Mouse (Mus musculus): ENCODE data around the gene Ep300. TPM values are rescaled to one million over a fixed set of nuclear protein-coding genes. Genes with fewer than 3 reads are reported as not detected.

The Ep300 gene
- 10 to 100 TPM; 35.4 to 51.9 TPM for total RNA-seq (2021)

- intact Hi-C loops (cut with DNase I) = loop anchor here (1.0 to 5.0 kb wide), 3 partner anchors 70 to 183 kb away; partner anchors contain the start of genes St13 and Xpnpep3
- DNase-seq (ENCODE audit: low spot score) = peak; percentile 94
Observed at GRCm38 (mm10) chr15:81584913-81585745, at the start of gene Ep300. TSS of gene Ep300 (plus strand) at chr15:81585351.

DNA sequence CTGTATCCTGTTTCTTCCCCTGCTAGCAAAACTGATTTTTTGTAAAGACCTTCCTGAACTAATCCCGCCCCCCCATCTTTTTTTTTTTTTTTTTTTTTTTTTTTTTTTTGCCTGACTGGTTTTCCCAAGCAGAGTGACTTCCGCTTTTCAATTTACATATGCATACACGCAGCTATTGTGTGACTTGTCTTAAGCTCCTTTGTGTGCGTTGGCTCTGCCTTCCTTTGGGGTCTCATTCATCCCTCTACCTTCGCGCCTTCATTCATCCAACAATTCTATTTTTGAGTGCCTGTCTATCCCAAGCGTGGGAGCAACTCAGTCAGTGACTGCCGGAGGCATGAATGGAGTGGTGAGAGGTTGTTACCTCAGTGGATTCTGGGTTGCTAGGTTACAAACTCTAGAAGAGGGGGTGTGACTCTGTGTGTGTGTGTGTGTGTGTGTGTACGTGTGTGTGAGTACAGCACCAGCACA, 49.2 kb upstream of the Ep300 start:
- intact Hi-C loops (cut with DNase I) = no loop called here
- no peak for DNase-seq (ENCODE audit: low spot score)

DNA sequence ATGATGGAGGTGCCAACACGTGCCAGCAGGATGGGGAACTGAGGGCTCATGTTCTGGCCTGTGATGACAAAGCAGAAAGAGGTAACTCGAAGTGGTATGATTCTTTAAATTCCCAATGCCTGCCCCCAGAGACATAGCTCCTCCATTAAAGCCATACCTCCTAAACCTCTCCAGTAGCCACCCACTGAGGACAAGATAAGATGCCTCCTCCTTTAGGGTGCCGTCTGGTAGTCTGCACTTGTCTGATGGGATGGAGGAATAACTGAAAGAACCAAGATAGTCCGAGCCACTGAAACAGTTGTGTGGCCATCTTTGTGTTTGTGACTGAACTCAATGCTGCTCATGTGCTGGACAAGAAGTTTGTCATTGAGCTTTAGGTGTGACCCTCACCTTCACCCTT, 47.0 kb upstream of the Ep300 start:
- DNase-seq (ENCODE audit: low spot score) = no peak

GRCm38 (mm10) chr15:81539560-81539959, 45.6 kb upstream of the Ep300 start:
- no peak for DNase-seq (ENCODE audit: low spot score)
- intact Hi-C loops (cut with DNase I) = no loop called here

More for the DNA sequence above, 47.0 kb upstream of the Ep300 start:
- intact Hi-C loops (cut with DNase I) = no loop called here

- DNase-seq (ENCODE audit: low spot score) = no peak
- intact Hi-C loops (cut with DNase I) = no loop called here
Observed at GRCm38 (mm10) chr15:81544916-81545315, 40.2 kb upstream of the Ep300 start.

DNA sequence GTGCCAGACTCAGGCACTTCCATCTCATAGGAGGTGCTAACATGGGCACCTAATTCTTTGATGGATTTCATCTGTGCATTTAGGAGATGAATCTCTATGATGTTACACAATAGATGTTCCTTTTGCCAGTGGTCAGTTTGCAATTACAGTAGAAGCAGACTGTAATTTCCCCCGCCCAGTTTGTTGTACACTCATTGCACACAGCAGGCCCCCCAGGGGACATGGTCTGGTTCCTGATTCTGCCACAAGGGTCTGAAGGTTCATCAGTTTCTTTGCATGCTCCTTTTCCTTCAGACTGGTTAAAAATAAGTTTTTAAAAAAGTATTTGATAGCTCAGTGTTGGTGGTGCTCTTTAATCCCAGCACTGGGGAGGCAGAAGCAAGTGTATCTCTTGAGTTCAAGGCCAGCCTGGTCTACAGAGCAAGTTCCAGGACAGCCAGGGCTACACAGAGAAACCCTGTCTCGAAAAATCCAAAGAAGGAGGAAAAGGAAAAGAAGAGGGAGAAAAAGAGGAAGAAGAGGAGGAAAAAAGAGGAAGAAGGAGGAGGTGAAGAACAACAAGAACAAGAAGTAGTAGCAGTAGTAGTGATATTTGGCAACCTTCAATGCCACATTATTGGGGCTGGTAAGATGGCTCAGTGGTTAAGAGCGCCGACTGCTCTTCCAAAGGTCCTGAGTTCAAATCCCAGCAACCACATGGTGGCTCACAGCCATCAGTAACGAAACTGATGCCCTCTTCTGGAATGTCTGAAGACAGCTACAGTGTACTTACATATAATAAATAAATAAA, 39.6 kb upstream of the Ep300 start:
- intact Hi-C loops (cut with DNase I) = no loop called here
- no peak for DNase-seq (ENCODE audit: low spot score)

GRCm38 (mm10) chr15:81553455-81553854, 31.7 kb upstream of the Ep300 start:
- DNase-seq (ENCODE audit: low spot score) = no peak
- intact Hi-C loops (cut with DNase I) = no loop called here

DNA sequence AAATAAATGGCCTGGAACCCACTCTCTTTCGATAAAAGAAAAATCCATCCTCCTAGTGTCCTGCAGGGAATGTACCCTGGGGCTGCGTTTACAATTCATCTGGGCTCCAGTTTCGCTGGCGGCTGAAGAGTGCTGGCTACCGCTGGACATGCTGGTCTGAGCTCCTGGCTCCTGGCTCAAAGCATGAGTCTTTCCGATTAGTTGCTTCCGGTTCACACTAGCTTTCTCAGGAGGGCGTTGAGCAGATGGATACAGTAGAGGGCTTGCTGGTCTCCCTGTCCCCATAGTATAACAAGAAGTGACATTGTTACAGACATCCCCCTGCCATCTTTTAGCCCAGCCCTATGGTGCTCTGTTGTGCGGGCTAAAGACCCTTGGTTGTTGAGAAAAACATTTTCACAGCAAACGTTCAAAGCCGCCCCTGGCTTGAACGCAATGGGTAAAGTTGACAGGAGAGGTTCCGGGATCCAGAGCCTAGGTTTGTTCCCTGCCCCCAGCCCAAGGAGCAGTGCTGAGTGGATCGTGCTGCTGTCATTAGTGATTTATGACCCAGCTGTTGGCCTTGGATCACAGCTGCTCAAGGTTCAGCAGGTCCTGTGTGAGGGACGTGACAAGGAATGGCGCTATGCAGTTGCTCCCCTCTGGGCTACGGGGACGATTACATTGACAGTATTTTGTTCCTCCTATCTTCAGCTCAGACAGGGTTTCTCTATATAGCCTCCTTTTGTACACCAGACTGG, 30.4 kb upstream of the Ep300 start:
- intact Hi-C loops (cut with DNase I) = no loop called here
- DNase-seq (ENCODE audit: low spot score) = peak; percentile 2

GRCm38 (mm10) chr15:81555986-81556385, 29.2 kb upstream of the Ep300 start:
- intact Hi-C loops (cut with DNase I) = no loop called here

GRCm38 (mm10) chr15:81561501-81561900, 23.6 kb upstream of the Ep300 start:
- intact Hi-C loops (cut with DNase I) = no loop called here
- DNase-seq (ENCODE audit: low spot score) = no peak

More at GRCm38 (mm10) chr15:81555986-81556385, 29.2 kb upstream of the Ep300 start:
- no peak for DNase-seq (ENCODE audit: low spot score)

DNA sequence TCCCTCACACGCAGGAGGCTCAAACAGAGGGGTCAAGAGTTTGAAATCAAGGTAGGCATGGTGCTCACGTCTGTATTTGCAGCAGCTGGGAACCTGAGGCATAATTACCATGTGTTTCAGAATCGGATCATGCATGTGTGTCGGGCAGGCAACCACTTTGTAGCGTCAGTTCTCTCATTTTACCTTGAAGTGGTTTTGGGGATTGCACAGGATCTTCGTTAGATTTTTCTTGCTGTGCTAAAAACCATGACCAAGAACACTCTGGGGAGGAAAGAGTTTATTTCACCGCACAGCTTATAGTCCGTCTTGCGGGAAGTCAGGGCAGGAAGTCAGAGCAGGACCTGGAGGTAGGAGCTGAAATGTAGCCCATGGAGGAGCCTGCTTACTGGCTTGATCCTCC, 23.2 kb upstream of the Ep300 start:
- intact Hi-C loops (cut with DNase I) = no loop called here
- no peak for DNase-seq (ENCODE audit: low spot score)

- DNase-seq (ENCODE audit: low spot score) = no peak
- intact Hi-C loops (cut with DNase I) = no loop called here
Observed at GRCm38 (mm10) chr15:81562491-81563488, 22.4 kb upstream of the Ep300 start.

DNA sequence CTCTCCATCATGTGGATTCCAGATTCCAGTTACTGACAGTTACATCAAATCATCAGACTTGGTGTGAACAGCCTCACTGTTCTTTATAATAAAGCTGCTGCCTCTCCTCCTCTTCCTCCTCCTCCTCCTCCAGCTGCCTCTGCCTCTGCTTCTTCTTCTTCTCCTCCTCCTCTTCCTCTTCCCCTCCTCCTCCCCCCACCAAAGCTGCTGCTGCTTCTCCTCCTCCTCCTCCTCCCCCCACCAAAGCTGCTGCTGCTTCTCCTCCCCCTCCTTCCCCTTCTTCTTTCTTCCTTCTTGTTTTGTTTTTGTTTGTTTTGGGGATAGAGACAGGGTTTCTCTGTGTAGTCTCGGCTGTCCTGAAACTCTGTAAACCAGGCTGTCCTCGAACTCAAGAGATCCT, 17.1 kb upstream of the Ep300 start:
- no peak for DNase-seq (ENCODE audit: low spot score)
- intact Hi-C loops (cut with DNase I) = no loop called here

DNA sequence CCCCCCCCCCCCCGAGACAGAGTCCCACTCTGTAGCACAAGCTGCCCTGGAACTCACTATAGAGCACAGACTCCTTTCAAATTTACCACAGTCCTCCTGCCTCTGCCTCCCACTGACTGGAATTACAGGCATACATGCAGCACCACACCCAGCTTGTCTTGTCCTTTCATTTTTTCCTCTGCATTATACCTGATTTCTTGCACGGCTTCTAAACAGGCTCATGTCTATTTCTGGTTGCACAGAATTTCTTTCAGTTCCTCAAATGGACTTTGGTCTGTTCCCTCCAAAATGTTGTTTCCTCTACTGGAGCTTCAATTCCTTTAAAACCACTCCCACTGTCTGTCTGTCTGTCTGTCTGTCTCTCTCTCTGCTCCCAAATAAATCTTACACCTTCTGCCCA, 16.6 kb upstream of the Ep300 start:
- no peak for DNase-seq (ENCODE audit: low spot score)
- intact Hi-C loops (cut with DNase I) = no loop called here

DNA sequence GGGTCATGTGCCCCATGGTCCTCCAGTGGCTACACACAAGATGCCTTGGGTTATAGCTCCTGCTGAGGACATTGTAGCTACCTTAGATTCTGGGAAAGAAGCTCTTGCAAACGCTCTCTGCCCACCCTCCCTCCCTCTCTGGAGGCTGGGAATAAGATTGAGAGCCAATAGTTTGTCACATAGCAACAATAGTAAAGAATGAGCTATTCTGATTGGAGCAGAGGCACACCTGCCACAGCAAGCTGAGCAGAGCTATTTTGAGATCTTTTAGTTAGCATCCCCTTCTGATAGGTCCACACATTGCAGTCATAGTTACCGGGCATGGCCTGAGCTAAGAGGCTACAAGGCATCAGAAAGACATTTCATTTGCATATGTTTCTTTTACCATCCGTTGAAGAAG, 8.2 kb upstream of the Ep300 start:
- intact Hi-C loops (cut with DNase I) = no loop called here
- no peak for DNase-seq (ENCODE audit: low spot score)

DNA sequence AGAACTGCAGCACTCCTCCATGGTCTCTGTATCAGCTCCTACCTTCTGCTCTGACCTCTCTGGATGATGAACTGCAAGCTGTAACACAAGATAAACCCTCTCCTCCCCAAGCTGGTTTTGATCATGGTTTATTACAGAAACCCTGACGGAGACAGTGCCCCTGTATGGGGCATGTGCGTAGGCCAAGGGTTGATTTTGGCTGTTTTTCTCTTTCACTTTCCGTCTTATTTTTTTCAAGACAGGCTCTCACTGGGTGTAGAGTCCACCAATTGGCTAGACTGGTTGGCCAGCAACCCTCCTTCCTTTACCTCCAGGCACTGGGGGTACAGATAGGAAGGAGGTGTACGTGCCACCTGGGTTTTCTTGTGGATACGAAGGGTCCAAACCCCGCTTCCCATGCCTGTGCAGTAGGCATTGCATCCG, 7.4 kb upstream of the Ep300 start:
- intact Hi-C loops (cut with DNase I) = no loop called here
- DNase-seq (ENCODE audit: low spot score) = no peak

DNA sequence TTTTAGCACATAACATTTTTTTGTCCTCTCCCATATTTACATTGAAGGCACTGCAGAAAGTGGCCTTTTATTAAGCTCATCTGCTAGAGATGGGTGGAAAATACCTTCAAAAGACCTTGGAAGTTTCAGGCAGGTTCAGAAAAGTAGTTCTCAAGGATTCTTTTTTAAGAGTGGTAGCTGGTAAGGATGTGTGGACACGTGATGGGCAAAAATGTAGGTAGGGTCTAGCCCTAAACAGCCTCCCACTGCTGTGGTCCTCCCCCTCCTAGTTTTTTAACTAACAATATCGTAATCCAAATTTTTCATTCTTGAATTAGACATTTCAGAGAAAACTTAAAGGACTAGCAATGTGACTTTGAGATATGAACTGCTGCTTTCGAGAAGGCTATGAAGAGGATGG, 685 bp upstream of the Ep300 start:
- DNase-seq (ENCODE audit: low spot score) = no peak
- intact Hi-C loops (cut with DNase I) = loop anchor here (2.0 kb wide), 1 partner anchor 70 kb away; no protein-coding TSS in a partner anchor

GRCm38 (mm10) chr15:81585746-81586461, 753 bp downstream of the Ep300 start:
- DNase-seq (ENCODE audit: low spot score) = peak; percentile 79
- intact Hi-C loops (cut with DNase I) = loop anchor here (1.0 to 5.0 kb wide), 3 partner anchors 71 to 184 kb away; partner anchors contain the start of genes St13 and Xpnpep3
